Mouse (Mus musculus) heart, adult 2 months (tissue): Measurements from ENCODE around the gene Cblc. TPM values are rescaled to one million over a fixed set of nuclear protein-coding genes. Genes with fewer than 3 reads are reported as not detected.

ENCODE experiments used
- DNase-seq, 2 experiments: peaks; one replicate each; pipeline ENCODE4 v3.0.0; 2021
- H3K27ac ChIP-seq: fragments of 200-600 bp; 2 replicates; pipeline ENCODE4 v1.8.1; 2022
- H3K27me3 ChIP-seq: fragments of 200-500 bp; 2 replicates; pipeline ENCODE4 v1.6.1; 2012; ENCODE audit warnings: mild to moderate bottlenecking, low read length, inconsistent platforms, mixed read lengths; ENCODE audit not compliant: control insufficient read depth, insufficient read depth
- H3K36me3 ChIP-seq: fragments of 200-500 bp; 2 replicates; pipeline ENCODE4 v1.6.1; 2012; ENCODE audit warnings: low read length, inconsistent platforms; ENCODE audit not compliant: control insufficient read depth, insufficient read depth
- H3K4me1 ChIP-seq: fragments of 200-500 bp; 2 replicates; pipeline ENCODE4 v1.6.1; 2011; ENCODE audit warnings: low read length; ENCODE audit not compliant: control insufficient read depth, insufficient read depth
- H3K4me3 ChIP-seq: fragments of 200-600 bp; 2 replicates; pipeline ENCODE4 v1.8.1; 2022
- H3K79me2 ChIP-seq: fragments of 200-500 bp; replicated peaks from 2 replicates; pipeline ENCODE4 v1.6.1; 2012; ENCODE audit warnings: mild to moderate bottlenecking, inconsistent platforms, low read length, moderate library complexity, mixed read lengths; ENCODE audit not compliant: control insufficient read depth, insufficient read depth
- H3K9ac ChIP-seq: fragments of 200-500 bp; 2 replicates; pipeline ENCODE4 v1.6.1; 2012; ENCODE audit warnings: low read depth, mild to moderate bottlenecking, control low read depth, inconsistent platforms, low read length, mixed read lengths
- CTCF ChIP-seq: fragments of 200-600 bp; IDR thresholded peaks from 2 replicates; pipeline ENCODE4 v1.8.1; 2022; ENCODE audit warnings: antibody characterized with exemption, mild to moderate bottlenecking, moderate library complexity
- EP300 ChIP-seq: fragments of 200-500 bp; IDR thresholded peaks from 2 replicates; pipeline ENCODE4 v1.6.1; 2011; ENCODE audit warnings: low read depth, low read length, control low read depth; ENCODE audit not compliant: insufficient read depth
- POLR2A ChIP-seq: fragments of 200-500 bp; IDR thresholded peaks from 2 replicates; pipeline ENCODE4 v1.6.1; 2011; ENCODE audit warnings: mild to moderate bottlenecking, low read depth, low read length, control low read depth; ENCODE audit not compliant: insufficient read depth
- WGBS: fragments of 180-500 bp; shearing (Covaris S2); methylation state at CpG from one replicate; pipeline ENCODE4 v1.1.7; 2018; 5-methylcytosine and 5-hydroxymethylcytosine counted together
- intact Hi-C: fragments of 180-260 bp; cut with DNase I; formaldehyde crosslinking; loops from one replicate; pipeline ENCODE4 v1.15.1; 2025
- polyA plus RNA-seq: library from polyadenylated mRNA; depleted of rRNA; stranded (reverse); fragments of >200 nt; gene quantifications from 2 replicates; pipeline ENCODE4 v1.2.3, GENCODE M21; 2012
- total RNA-seq, 2 experiments: library from RNA; stranded (reverse); gene quantifications; 2 replicates each; pipeline ENCODE4 v1.2.3; 2021

Cblc gene
- total and polyA plus RNA-seq, 3 experiments, result 0.63 to 1.2 (median 0.77) TPM

GRCm38 (mm10) chr7:19749389-19750216 is 47.0 kb downstream of the Cblc start:
- Histone ChIP-seq H3K27me3 (no peaks in the 10 kb centered on the region), H3K79me2 (no peaks in the 10 kb centered on the region), H3K36me3 (peaks cover 7% of the 10 kb centered on the region), H3K27ac (peak overlapping the region; percentile 94), H3K9ac (peak overlapping the region; percentile 85), H3K4me1 (peaks cover 23% of the 10 kb centered on the region), H3K4me3 (peak overlapping the region; percentile 78)
- TF ChIP-seq POLR2A (peak; percentile 61), EP300 (peak; percentile 89), CTCF (peak; percentile 79)
- peak; percentile 95 to 96 for DNase-seq
- intact Hi-C loops, result loop anchor here (1.0 to 5.0 kb wide), 6 partner anchors 34 to 188 kb away; partner anchors contain the start of gene Tomm40
- WGBS, result under 1% methylated on average over 46 of the region's 46 CpGs

- Histone ChIP-seq H3K27me3 (no peaks in the 10 kb centered on the region), H3K79me2 (no peaks in the 10 kb centered on the region; the same call in 1 of the 2 replicates), H3K9ac (peak overlapping the region; percentile 85), H3K4me1 (peaks cover 19% of the 10 kb centered on the region), H3K36me3 (peaks cover 3% of the 10 kb centered on the region; the same call in 1 of the 2 replicates), H3K4me3 (peak overlapping the region; percentile 78), H3K27ac (peak overlapping the region; percentile 73)
- peak in 1 of 2 experiments; percentile 58 for DNase-seq
- intact Hi-C loops, result loop anchor here (1.0 kb wide), 1 partner anchor 33 kb away; the partner anchor contains the start of gene Tomm40
- TF ChIP-seq POLR2A (0 out of 2 replicates have a peak, but pooled peaks have one; percentile 17), EP300 (no peak), CTCF (no peak)
- WGBS, result 2% methylated on average over 32 of the region's 32 CpGs
Measured at GRCm38 (mm10) chr7:19748219-19749195, 48.1 kb downstream of the Cblc start.

GRCm38 (mm10) chr7:19747420-19748218 is 49.0 kb downstream of the Cblc start:
- whole genome bisulfite sequencing, result 18% methylated on average over 25 of the region's 25 CpGs
- Histone ChIP-seq H3K27me3 (no peaks in the 10 kb centered on the region), H3K27ac (peak overlapping the region; percentile 73), H3K36me3 (peaks cover 3% of the 10 kb centered on the region; the same call in 1 of the 2 replicates), H3K4me3 (peak overlapping the region; percentile 78), H3K9ac (peak overlapping the region; percentile 13; the same call in 1 of the 2 replicates), H3K79me2 (no peaks in the 10 kb centered on the region; the same call in 1 of the 2 replicates), H3K4me1 (peaks cover 18% of the 10 kb centered on the region)
- intact Hi-C loops, result no loop called here
- peak in 1 of 2 experiments; percentile 35 for DNase-seq
- no peak for TF ChIP-seq CTCF
- TF ChIP-seq POLR2A, result no peak
- TF ChIP-seq EP300, result no peak

- intact Hi-C loops, result no loop called here
- no peaks in the 10 kb centered on the region for H3K27me3 ChIP-seq
- no peak overlapping the region; the same call in 1 of the 2 replicates for H3K27ac ChIP-seq
- DNase-seq, result peak in 1 of 2 experiments; percentile 35
- H3K9ac ChIP-seq, result no peak overlapping the region
- 50% methylated on average over 6 of the region's 6 CpGs for WGBS
- no peaks in the 10 kb centered on the region; the same call in 1 of the 2 replicates for H3K79me2 ChIP-seq
- peaks cover 18% of the 10 kb centered on the region for H3K4me1 ChIP-seq
- no peak overlapping the region for H3K4me3 ChIP-seq
- peaks cover 3% of the 10 kb centered on the region; the same call in 1 of the 2 replicates for H3K36me3 ChIP-seq
- no peak for TF ChIP-seq EP300
- no peak for TF ChIP-seq CTCF
- TF ChIP-seq POLR2A, result no peak
Measured at GRCm38 (mm10) chr7:19746426-19747201, 50.0 kb downstream of the Cblc start.

DNA sequence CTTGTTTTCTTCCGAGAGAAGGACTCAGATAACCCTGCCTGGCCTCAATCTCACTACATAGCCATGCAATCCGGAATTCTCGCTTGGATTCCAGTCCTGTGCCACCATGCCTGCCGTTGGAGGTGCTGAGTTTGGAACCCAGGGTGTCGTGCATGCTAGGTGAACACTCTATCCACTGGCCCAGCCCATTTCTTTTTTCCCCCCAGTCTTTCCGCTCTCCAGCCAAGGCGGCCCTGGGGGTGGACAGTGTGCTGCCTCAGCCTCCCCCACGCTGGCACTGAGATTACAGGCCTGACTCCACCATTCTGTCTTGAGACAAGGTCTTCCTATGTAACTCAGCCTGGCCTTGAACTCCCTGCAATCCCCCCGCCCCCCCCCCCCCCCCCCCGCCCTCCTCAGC is 50.6 kb downstream of the Cblc start:
- Histone ChIP-seq H3K4me3 (no peak overlapping the region), H3K79me2 (no peaks in the 10 kb centered on the region; the same call in 1 of the 2 replicates), H3K36me3 (peaks cover 3% of the 10 kb centered on the region; the same call in 1 of the 2 replicates), H3K27ac (peak overlapping the region; percentile 41; the same call in 1 of the 2 replicates), H3K9ac (no peak overlapping the region), H3K27me3 (no peaks in the 10 kb centered on the region), H3K4me1 (peaks cover 18% of the 10 kb centered on the region)
- no peak for DNase-seq
- WGBS, result 64% methylated on average over 10 of the region's 10 CpGs
- intact Hi-C loops, result no loop called here
- TF ChIP-seq POLR2A (no peak), CTCF (no peak), EP300 (no peak)
